Mouse (Mus musculus): Measurements from ENCODE around the gene Gmpr. TPM values are rescaled to one million over a fixed set of nuclear protein-coding genes. Genes with fewer than 3 reads are reported as not detected.
A peak's percentile ranks its signal among the peaks of the same experiment; 100 is the strongest.

Gene Gmpr
- total and polyA plus RNA-seq, 2 experiments from 2014 or later = 195 to 282 TPM

- no peak for ATAC-seq (ENCODE audit: insufficient read depth, low read depth)
- no peak overlapping the region for H3K27ac ChIP-seq (ENCODE audit: low read depth)
- no peak overlapping the region for H3K4me2 ChIP-seq (ENCODE audit: low read depth, low read length)
- H3K4me1 ChIP-seq (ENCODE audit: control insufficient read depth, insufficient read depth) = no peaks in the 10 kb centered on the region
- H3K27me3 ChIP-seq (ENCODE audit: control insufficient read depth, insufficient read depth, low read length) = no peaks in the 10 kb centered on the region
- no peak for DNase-seq (ENCODE audit: low spot score)
- H3K36me3 ChIP-seq (replicated peaks; ENCODE audit: control insufficient read depth, insufficient read depth, low read length) = no peaks in the 10 kb centered on the region
- H3K9ac ChIP-seq (replicated peaks; ENCODE audit: low read depth, low read length) = no peak overlapping the region
- no peak for TF ChIP-seq EP300 (IDR thresholded peaks at IDR 0.05; ENCODE audit: low read depth)
- TF ChIP-seq CTCF (IDR thresholded peaks at IDR 0.05; ENCODE audit: low read depth) = no peak
- no peaks in the 10 kb centered on the region for H3K9me3 ChIP-seq (replicated peaks; ENCODE audit: control insufficient read depth, low read length)
- WGBS = 68% methylated on average over 10 of the region's 10 CpGs
- no peak overlapping the region for H3K4me3 ChIP-seq (ENCODE audit: low read depth, low read length)
Observed at GRCm38 (mm10) chr13:45466031-45466519, 41.2 kb upstream of the Gmpr start.

- H3K4me2 ChIP-seq (ENCODE audit: low read depth, low read length) = no peak overlapping the region
- H3K36me3 ChIP-seq (replicated peaks; ENCODE audit: control insufficient read depth, insufficient read depth, low read length) = no peaks in the 10 kb centered on the region
- H3K27ac ChIP-seq (ENCODE audit: low read depth) = no peak overlapping the region
- no peaks in the 10 kb centered on the region for H3K4me1 ChIP-seq (ENCODE audit: control insufficient read depth, insufficient read depth)
- no peaks in the 10 kb centered on the region for H3K27me3 ChIP-seq (ENCODE audit: control insufficient read depth, insufficient read depth, low read length)
- no peaks in the 10 kb centered on the region for H3K9me3 ChIP-seq (replicated peaks; ENCODE audit: control insufficient read depth, low read length)
- DNase-seq (ENCODE audit: low spot score) (no peak), ATAC-seq (ENCODE audit: insufficient read depth, low read depth) (no peak)
- no peak overlapping the region for H3K4me3 ChIP-seq (ENCODE audit: low read depth, low read length)
- H3K9ac ChIP-seq (replicated peaks; ENCODE audit: low read depth, low read length) = no peak overlapping the region
- 86% methylated on average over 5 of the region's 5 CpGs for WGBS
- TF ChIP-seq EP300 (IDR thresholded peaks at IDR 0.05; ENCODE audit: low read depth) = no peak
- no peak for TF ChIP-seq CTCF (IDR thresholded peaks at IDR 0.05; ENCODE audit: low read depth)
Observed at GRCm38 (mm10) chr13:45468751-45469150, 38.5 kb upstream of the Gmpr start.

- DNase-seq (ENCODE audit: low spot score) (no peak), ATAC-seq (ENCODE audit: insufficient read depth, low read depth) (no peak)
- H3K4me3 ChIP-seq (ENCODE audit: low read depth, low read length) = no peak overlapping the region
- H3K9me3 ChIP-seq (replicated peaks; ENCODE audit: control insufficient read depth, low read length) = no peaks in the 10 kb centered on the region
- no peak for TF ChIP-seq CTCF (IDR thresholded peaks at IDR 0.05; ENCODE audit: low read depth)
- no peaks in the 10 kb centered on the region for H3K27me3 ChIP-seq (ENCODE audit: control insufficient read depth, insufficient read depth, low read length)
- 54% methylated on average over 19 of the region's 19 CpGs for WGBS
- no peak overlapping the region for H3K27ac ChIP-seq (ENCODE audit: low read depth)
- no peaks in the 10 kb centered on the region for H3K4me1 ChIP-seq (ENCODE audit: control insufficient read depth, insufficient read depth)
- no peak overlapping the region for H3K4me2 ChIP-seq (ENCODE audit: low read depth, low read length)
- H3K9ac ChIP-seq (replicated peaks; ENCODE audit: low read depth, low read length) = no peak overlapping the region
- no peaks in the 10 kb centered on the region for H3K36me3 ChIP-seq (replicated peaks; ENCODE audit: control insufficient read depth, insufficient read depth, low read length)
Observed at GRCm38 (mm10) chr13:45469481-45470301, 37.6 kb upstream of the Gmpr start.

DNA sequence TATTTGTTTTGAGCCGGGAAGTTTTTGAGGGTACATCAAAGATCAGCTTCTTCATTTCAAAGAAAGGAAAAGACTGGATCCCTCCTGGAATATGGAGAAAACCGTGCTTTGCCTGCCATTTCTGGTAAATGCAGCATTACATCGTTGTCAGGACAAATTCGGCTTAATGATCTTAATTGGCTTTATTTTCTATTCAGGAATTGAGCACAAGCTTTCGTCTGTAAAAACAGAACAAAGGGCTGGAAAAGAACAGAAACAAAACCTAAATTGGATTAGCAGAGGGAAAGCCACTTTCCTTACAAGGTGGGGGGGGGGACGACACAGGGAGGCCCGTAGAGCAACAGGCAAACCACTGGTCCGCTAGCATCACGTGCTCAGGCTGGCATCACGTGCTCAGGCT is 33.9 kb upstream of the Gmpr start:
- Histone ChIP-seq H3K9ac (replicated peaks; ENCODE audit: low read depth, low read length) (no peak overlapping the region), H3K27ac (ENCODE audit: low read depth) (no peak overlapping the region), H3K36me3 (replicated peaks; ENCODE audit: control insufficient read depth, insufficient read depth, low read length) (no peaks in the 10 kb centered on the region), H3K27me3 (ENCODE audit: control insufficient read depth, insufficient read depth, low read length) (no peaks in the 10 kb centered on the region), H3K4me2 (ENCODE audit: low read depth, low read length) (no peak overlapping the region), H3K9me3 (replicated peaks; ENCODE audit: control insufficient read depth, low read length) (no peaks in the 10 kb centered on the region), H3K4me1 (ENCODE audit: control insufficient read depth, insufficient read depth) (no peaks in the 10 kb centered on the region), H3K4me3 (ENCODE audit: low read depth, low read length) (no peak overlapping the region)
- ATAC-seq (ENCODE audit: insufficient read depth, low read depth) (no peak), DNase-seq (ENCODE audit: low spot score) (no peak)
- TF ChIP-seq CTCF (IDR thresholded peaks at IDR 0.05; ENCODE audit: low read depth) (no peak), EP300 (IDR thresholded peaks at IDR 0.05; ENCODE audit: low read depth) (no peak)
- 70% methylated on average over 10 of the region's 10 CpGs for WGBS

DNA sequence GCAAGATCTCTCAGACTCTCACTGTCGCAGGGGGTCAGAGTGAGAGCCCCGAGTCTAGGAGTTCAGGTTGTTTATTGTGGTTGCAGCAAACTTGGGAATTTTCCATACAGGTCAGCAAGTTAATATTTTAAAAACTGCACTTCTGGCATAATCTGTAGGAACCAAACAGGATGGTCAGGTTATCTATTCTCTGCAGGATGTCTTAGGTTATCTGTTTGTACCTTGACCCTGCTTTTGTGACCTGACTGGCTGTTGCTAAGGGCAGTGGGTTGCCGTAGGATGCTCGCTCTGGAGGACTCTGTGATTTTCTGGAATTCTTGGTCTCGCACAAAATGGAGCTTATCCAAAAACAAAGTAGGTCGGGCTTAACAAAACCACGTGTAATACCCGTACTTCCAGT is 31.9 kb upstream of the Gmpr start:
- H3K4me1 ChIP-seq (ENCODE audit: control insufficient read depth, insufficient read depth) = no peaks in the 10 kb centered on the region
- H3K27me3 ChIP-seq (ENCODE audit: control insufficient read depth, insufficient read depth, low read length) = no peaks in the 10 kb centered on the region
- no peak overlapping the region for H3K27ac ChIP-seq (ENCODE audit: low read depth)
- TF ChIP-seq EP300 (IDR thresholded peaks at IDR 0.05; ENCODE audit: low read depth) (no peak), CTCF (IDR thresholded peaks at IDR 0.05; ENCODE audit: low read depth) (no peak)
- ATAC-seq (ENCODE audit: insufficient read depth, low read depth) (no peak), DNase-seq (ENCODE audit: low spot score) (no peak)
- H3K9me3 ChIP-seq (replicated peaks; ENCODE audit: control insufficient read depth, low read length) = no peaks in the 10 kb centered on the region
- H3K4me3 ChIP-seq (ENCODE audit: low read depth, low read length) = no peak overlapping the region
- 72% methylated on average over 8 of the region's 8 CpGs for WGBS
- no peak overlapping the region for H3K4me2 ChIP-seq (ENCODE audit: low read depth, low read length)
- no peak overlapping the region for H3K9ac ChIP-seq (replicated peaks; ENCODE audit: low read depth, low read length)
- no peaks in the 10 kb centered on the region for H3K36me3 ChIP-seq (replicated peaks; ENCODE audit: control insufficient read depth, insufficient read depth, low read length)

DNA sequence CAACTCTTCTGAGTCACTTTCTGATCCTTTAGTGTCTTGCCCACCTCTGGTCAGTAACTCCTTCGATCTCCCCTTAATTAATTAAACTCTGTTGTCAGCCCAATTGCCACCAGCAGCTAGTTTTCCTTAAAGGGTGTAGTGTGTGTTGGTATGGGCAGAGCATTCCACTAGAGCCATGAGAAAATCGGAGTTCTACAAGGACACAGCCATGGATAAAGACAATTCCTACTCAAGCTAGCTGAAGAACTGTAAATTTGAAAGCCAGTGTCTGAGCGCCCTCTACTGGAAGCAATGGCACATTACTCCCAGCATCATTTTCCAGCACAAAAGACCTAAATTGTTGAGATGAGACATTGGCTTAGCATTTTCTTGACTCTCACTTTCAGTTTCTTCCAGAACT is 30.1 kb upstream of the Gmpr start:
- peak; percentile 96 for TF ChIP-seq CTCF (IDR thresholded peaks at IDR 0.05; ENCODE audit: low read depth)
- TF ChIP-seq EP300 (IDR thresholded peaks at IDR 0.05; ENCODE audit: low read depth) = no peak
- peak; percentile 68 for DNase-seq (ENCODE audit: low spot score)
- no peaks in the 10 kb centered on the region for H3K9me3 ChIP-seq (replicated peaks; ENCODE audit: control insufficient read depth, low read length)
- no peak overlapping the region for H3K9ac ChIP-seq (replicated peaks; ENCODE audit: low read depth, low read length)
- no peaks in the 10 kb centered on the region for H3K36me3 ChIP-seq (replicated peaks; ENCODE audit: control insufficient read depth, insufficient read depth, low read length)
- ATAC-seq (ENCODE audit: insufficient read depth, low read depth) = no peak; the same call in 1 of the 2 replicates
- H3K27ac ChIP-seq (ENCODE audit: low read depth) = no peak overlapping the region
- H3K4me1 ChIP-seq (ENCODE audit: control insufficient read depth, insufficient read depth) = no peaks in the 10 kb centered on the region
- H3K4me2 ChIP-seq (ENCODE audit: low read depth, low read length) = no peak overlapping the region
- no peak overlapping the region for H3K4me3 ChIP-seq (ENCODE audit: low read depth, low read length)
- WGBS = 34% methylated on average over 3 of the region's 3 CpGs
- H3K27me3 ChIP-seq (ENCODE audit: control insufficient read depth, insufficient read depth, low read length) = no peaks in the 10 kb centered on the region

All from heart, postnatal 0 days (tissue).